Mouse (Mus musculus) right cerebral cortex, postnatal 14 days (tissue): ENCODE data around the gene Enho.

Experiments used
- DNase-seq: peaks from one replicate; pipeline ENCODE4 v3.0.0; 2022

Enho gene

GRCm38 (mm10) chr4:41628202-41628927 lies 11.8 kb downstream of the Enho start:
- no peak for DNase-seq

- no peak for DNase-seq
These were observed 18.1 kb downstream of the Enho start for GRCm38 (mm10) chr4:41622071-41622470.

- DNase-seq = no peak
These were observed 21.0 kb downstream of the Enho start for GRCm38 (mm10) chr4:41618916-41619746.

DNA sequence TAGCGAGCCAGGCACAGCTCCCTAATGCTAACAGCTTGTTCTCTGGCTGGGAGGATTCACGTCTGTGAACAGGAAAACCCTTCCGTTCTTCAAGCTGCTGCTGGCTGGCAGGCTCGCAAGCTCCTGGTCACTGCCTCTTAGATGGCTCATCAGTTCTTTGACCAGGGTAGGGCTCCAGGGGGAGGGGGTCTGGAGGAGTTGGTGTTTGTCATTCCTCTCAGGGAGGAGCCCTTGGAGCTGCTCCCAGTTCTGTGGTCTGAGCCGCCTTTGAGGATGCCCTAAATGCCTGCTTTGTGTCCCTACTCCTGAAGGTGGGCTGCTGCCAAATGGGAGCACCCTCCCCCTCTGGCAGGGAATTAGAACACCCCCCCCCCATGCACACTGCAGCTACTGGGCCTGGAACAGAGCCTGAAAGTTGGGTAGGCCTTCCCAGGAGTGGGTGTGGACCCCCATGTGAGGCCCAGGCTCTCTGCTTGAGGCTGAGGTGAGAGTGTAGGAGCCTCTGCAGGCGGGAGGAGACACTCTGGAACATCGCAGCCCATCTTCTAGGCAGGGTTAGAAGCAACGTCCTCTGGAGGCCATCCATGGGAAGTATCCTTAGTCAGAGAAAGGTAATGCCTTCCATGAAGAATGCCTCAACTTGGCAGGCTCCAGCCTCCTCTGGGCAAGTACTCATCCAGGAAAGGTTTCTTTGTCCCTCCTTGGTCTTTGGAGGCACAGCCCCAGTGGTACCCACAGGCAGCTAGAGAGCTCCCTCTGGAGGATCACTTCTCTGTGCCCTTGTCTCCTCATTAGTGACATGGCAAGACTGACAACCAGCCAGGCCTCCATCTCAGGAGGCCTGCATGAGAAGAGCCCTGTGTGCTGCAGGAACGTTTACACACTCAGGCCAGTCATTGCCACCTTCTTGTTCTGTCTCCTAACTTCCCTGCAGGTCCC lies 24.2 kb downstream of the Enho start:
- DNase-seq = peak; percentile 66

- DNase-seq = peak; percentile 89
These were observed 26.0 kb downstream of the Enho start for GRCm38 (mm10) chr4:41614156-41614555.

GRCm38 (mm10) chr4:41612166-41612565 lies 28.0 kb downstream of the Enho start:
- no peak for DNase-seq

DNA sequence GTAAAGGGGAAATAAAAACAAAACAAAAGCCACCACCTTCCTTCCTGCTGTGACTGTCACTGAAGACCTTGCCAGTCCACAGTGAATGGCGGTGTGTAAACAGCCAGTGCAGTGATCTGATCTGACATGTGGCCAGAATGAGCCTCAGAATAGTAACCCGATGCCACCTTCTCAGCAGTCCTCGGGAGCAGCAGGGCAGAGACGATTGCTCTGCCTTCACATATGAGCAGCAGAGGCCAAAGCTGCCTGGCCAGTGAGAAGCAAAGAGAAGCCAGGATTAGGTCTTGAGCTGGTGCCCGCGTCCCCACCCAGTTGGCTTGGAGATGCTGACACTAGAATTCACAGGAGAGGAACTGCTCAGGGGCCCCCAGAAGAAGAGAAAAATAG lies 29.5 kb downstream of the Enho start:
- DNase-seq = no peak

DNA sequence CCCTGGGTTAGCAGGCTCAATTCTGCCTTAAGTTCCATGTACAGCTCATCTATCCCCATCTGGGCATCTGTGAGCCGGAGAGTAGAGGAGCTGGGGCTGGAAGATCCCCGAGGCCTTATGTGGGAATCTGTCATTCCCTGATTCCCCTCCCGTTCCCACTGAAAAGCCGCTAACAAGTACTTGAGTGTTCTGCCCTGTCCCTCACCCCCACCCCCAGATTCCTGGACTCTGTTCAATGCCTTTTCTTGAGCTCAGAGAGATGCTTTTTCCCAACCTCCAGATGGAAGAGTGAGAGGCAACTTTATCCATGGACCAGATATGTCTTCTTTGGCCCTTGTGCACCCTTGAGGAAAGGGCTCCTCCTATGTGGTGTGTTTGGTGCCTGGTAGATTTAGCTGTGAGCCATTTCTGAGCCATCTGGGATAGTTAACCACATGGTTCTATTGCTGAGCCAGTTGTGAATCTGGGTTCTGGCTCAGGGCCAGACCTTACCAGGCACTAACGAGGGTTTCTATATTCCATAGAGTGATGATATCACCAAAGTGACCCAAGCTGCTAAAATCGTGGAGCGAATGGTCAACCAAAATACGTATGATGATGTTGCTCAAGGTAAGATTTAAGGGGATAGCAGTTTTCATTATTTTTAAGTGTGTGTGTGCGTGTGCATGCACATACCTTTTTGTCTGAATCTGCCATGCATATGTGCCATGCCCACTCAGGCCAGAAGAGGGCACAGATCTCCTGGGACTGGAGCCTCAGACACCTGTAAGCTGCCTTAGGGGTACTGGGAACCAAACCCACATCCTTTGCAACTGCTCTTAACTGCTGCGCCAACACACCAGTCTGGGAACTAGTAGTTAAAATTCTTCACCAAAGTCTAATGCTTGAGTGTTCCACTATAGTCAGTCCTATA lies 30.2 kb downstream of the Enho start:
- no peak for DNase-seq

GRCm38 (mm10) chr4:41606784-41607183 lies 33.3 kb downstream of the Enho start:
- DNase-seq = no peak

GRCm38 (mm10) chr4:41604476-41605396 lies 35.4 kb downstream of the Enho start:
- DNase-seq = no peak

- DNase-seq = no peak
These were observed 37.3 kb downstream of the Enho start for GRCm38 (mm10) chr4:41602818-41603217.
